Mouse (Mus musculus): ENCODE data around the gene Taf11. TPM values are rescaled to one million over a fixed set of nuclear protein-coding genes. Genes with fewer than 3 reads are reported as not detected.

Taf11 gene
- polyA plus RNA-seq, 1 experiment from 2014 or later = 26.1 TPM

- Histone ChIP-seq H3K9me3 (ENCODE audit: control insufficient read depth) (no peaks in the 10 kb centered on the region), H3K36me3 (ENCODE audit: control insufficient read depth, insufficient read depth) (no peaks in the 10 kb centered on the region), H3K4me3 (ENCODE audit: low read depth, low read length) (no peak overlapping the region), H3K4me2 (replicated peaks; ENCODE audit: low read depth) (no peak overlapping the region), H3K4me1 (replicated peaks; ENCODE audit: control insufficient read depth, insufficient read depth, low read length) (no peaks in the 10 kb centered on the region), H3K27me3 (replicated peaks; ENCODE audit: control insufficient read depth, insufficient read depth, low read length) (no peaks in the 10 kb centered on the region), H3K27ac (ENCODE audit: low read depth, low read length) (no peak overlapping the region), H3K9ac (ENCODE audit: low read depth, low read length) (no peak overlapping the region)
- peak; percentile 53 for TF ChIP-seq CTCF (IDR thresholded peaks at IDR 0.05; ENCODE audit: low read depth)
- ATAC-seq = no peak
- WGBS = 61% methylated on average over 2 of the region's 2 CpGs
Observed at GRCm38 (mm10) chr17:27865461-27865860, 44.2 kb downstream of the Taf11 start.

GRCm38 (mm10) chr17:27859131-27859530 lies 50.5 kb downstream of the Taf11 start:
- H3K27ac ChIP-seq (ENCODE audit: low read depth, low read length) = no peak overlapping the region
- peaks cover 4% of the 10 kb centered on the region; the same call in 1 of the 2 replicates for H3K36me3 ChIP-seq (ENCODE audit: control insufficient read depth, insufficient read depth)
- 56% methylated on average over 2 of the region's 2 CpGs for WGBS
- H3K4me1 ChIP-seq (replicated peaks; ENCODE audit: control insufficient read depth, insufficient read depth, low read length) = peaks cover 7% of the 10 kb centered on the region; the same call in 1 of the 2 replicates
- TF ChIP-seq CTCF (IDR thresholded peaks at IDR 0.05; ENCODE audit: low read depth) = no peak
- H3K27me3 ChIP-seq (replicated peaks; ENCODE audit: control insufficient read depth, insufficient read depth, low read length) = no peaks in the 10 kb centered on the region
- H3K4me3 ChIP-seq (ENCODE audit: low read depth, low read length) = no peak overlapping the region
- no peak for ATAC-seq
- no peak overlapping the region for H3K9ac ChIP-seq (ENCODE audit: low read depth, low read length)
- no peak overlapping the region for H3K4me2 ChIP-seq (replicated peaks; ENCODE audit: low read depth)
- H3K9me3 ChIP-seq (ENCODE audit: control insufficient read depth) = no peaks in the 10 kb centered on the region

- Histone ChIP-seq H3K9me3 (ENCODE audit: control insufficient read depth) (no peaks in the 10 kb centered on the region), H3K9ac (ENCODE audit: low read depth, low read length) (0 out of 2 replicates have a peak overlapping the region, but pooled peaks have one; percentile 26), H3K4me3 (ENCODE audit: low read depth, low read length) (peak overlapping the region; percentile 95), H3K27ac (ENCODE audit: low read depth, low read length) (no peak overlapping the region), H3K4me1 (replicated peaks; ENCODE audit: control insufficient read depth, insufficient read depth, low read length) (peaks cover 7% of the 10 kb centered on the region; the same call in 1 of the 2 replicates), H3K4me2 (replicated peaks; ENCODE audit: low read depth) (peak overlapping the region; percentile 96), H3K36me3 (ENCODE audit: control insufficient read depth, insufficient read depth) (peaks cover 12% of the 10 kb centered on the region; the same call in 1 of the 2 replicates), H3K27me3 (replicated peaks; ENCODE audit: control insufficient read depth, insufficient read depth, low read length) (no peaks in the 10 kb centered on the region)
- WGBS = 33% methylated on average over 11 of the region's 11 CpGs
- ATAC-seq = no peak
- TF ChIP-seq CTCF (IDR thresholded peaks at IDR 0.05; ENCODE audit: low read depth) = no peak
Observed at GRCm38 (mm10) chr17:27857649-27858475, 51.8 kb downstream of the Taf11 start.

GRCm38 (mm10) chr17:27856798-27857648 lies 52.6 kb downstream of the Taf11 start:
- H3K27ac ChIP-seq (ENCODE audit: low read depth, low read length) = peak overlapping the region; percentile 88
- peak overlapping the region; percentile 96 for H3K4me2 ChIP-seq (replicated peaks; ENCODE audit: low read depth)
- TF ChIP-seq CTCF (IDR thresholded peaks at IDR 0.05; ENCODE audit: low read depth) = no peak
- H3K4me1 ChIP-seq (replicated peaks; ENCODE audit: control insufficient read depth, insufficient read depth, low read length) = peaks cover 7% of the 10 kb centered on the region; the same call in 1 of the 2 replicates
- peak overlapping the region; percentile 75 for H3K9ac ChIP-seq (ENCODE audit: low read depth, low read length)
- WGBS = 2% methylated on average over 52 of the region's 52 CpGs
- H3K36me3 ChIP-seq (ENCODE audit: control insufficient read depth, insufficient read depth) = peaks cover 20% of the 10 kb centered on the region; the same call in 1 of the 2 replicates
- H3K9me3 ChIP-seq (ENCODE audit: control insufficient read depth) = no peaks in the 10 kb centered on the region
- peak; percentile 64 for ATAC-seq
- no peaks in the 10 kb centered on the region for H3K27me3 ChIP-seq (replicated peaks; ENCODE audit: control insufficient read depth, insufficient read depth, low read length)
- H3K4me3 ChIP-seq (ENCODE audit: low read depth, low read length) = peak overlapping the region; percentile 95

- peak; percentile 28; the same call in 1 of the 2 replicates for TF ChIP-seq CTCF (IDR thresholded peaks at IDR 0.05; ENCODE audit: low read depth)
- WGBS = under 1% methylated on average over 54 of the region's 54 CpGs
- Histone ChIP-seq H3K4me3 (ENCODE audit: low read depth, low read length) (peak within 1 kb of the TSS; percentile 95), H3K27ac (ENCODE audit: low read depth, low read length) (peak within 1 kb of the TSS; percentile 88), H3K36me3 (ENCODE audit: control insufficient read depth, insufficient read depth) (peaks cover 24% of the 10 kb centered on the region; the same call in 1 of the 2 replicates), H3K9me3 (ENCODE audit: control insufficient read depth) (no peaks in the 10 kb centered on the region), H3K27me3 (replicated peaks; ENCODE audit: control insufficient read depth, insufficient read depth, low read length) (no peaks in the 10 kb centered on the region), H3K4me1 (replicated peaks; ENCODE audit: control insufficient read depth, insufficient read depth, low read length) (peaks cover 7% of the 10 kb centered on the region; the same call in 1 of the 2 replicates), H3K9ac (ENCODE audit: low read depth, low read length) (peak within 1 kb of the TSS; percentile 75), H3K4me2 (replicated peaks; ENCODE audit: low read depth) (peak within 1 kb of the TSS; percentile 96)
- peak; percentile 80 for ATAC-seq
Observed at GRCm38 (mm10) chr17:27856265-27856797, 53.3 kb downstream of the Taf11 start, which contains the start of gene Uhrf1bp1. Uhrf1bp1 (plus strand) TSS chr17:27856441.

Other genes starting within 250 kb of the Taf11 start
- 8.9 and 9.9 TPM in 2 replicates for gene Spdef, start 180.9 kb downstream of the Taf11 start, polyA plus RNA-seq (2015; fragmentation: Nextera tagmentation; extraction: Ambion mirVana)
- 27.4 and 29.5 TPM in 2 replicates for gene D17Wsu92e, start 89.2 kb downstream of the Taf11 start, polyA plus RNA-seq (2015; fragmentation: Nextera tagmentation; extraction: Ambion mirVana)
- gene Snrpc, start 71.7 kb downstream of the Taf11 start, polyA plus RNA-seq (2015; fragmentation: Nextera tagmentation; extraction: Ambion mirVana) = 156 and 160 TPM in 2 replicates
- gene Uhrf1bp1, start 53.4 kb downstream of the Taf11 start, polyA plus RNA-seq (2015; fragmentation: Nextera tagmentation; extraction: Ambion mirVana) = 1.4 and 1.6 TPM in 2 replicates
- 9.8 and 10.0 TPM in 2 replicates for gene Anks1, start 538 bp downstream of the Taf11 start, polyA plus RNA-seq (2015; fragmentation: Nextera tagmentation; extraction: Ambion mirVana)
- 1.6 and 1.7 TPM in 2 replicates for gene Tcp11, start 170.8 kb upstream of the Taf11 start, polyA plus RNA-seq (2015; fragmentation: Nextera tagmentation; extraction: Ambion mirVana)
- gene Scube3, start 232.3 kb upstream of the Taf11 start, polyA plus RNA-seq (2015; fragmentation: Nextera tagmentation; extraction: Ambion mirVana) = 0.57 and 0.60 TPM in 2 replicates

Data from intestine, postnatal 0 days (tissue).